In genomic region chr10:69185894-69186893, GRCm38 (mm10) we compare ENCODE assay signal across 8 mouse cellular contexts. TPM values are rescaled to one million over a fixed set of nuclear protein-coding genes. Genes with fewer than 3 reads are reported as not detected.
A peak's percentile ranks its signal among the peaks of the same experiment; 100 is the strongest.
DNase-seq lines count a peak whose midpoint lies in the region; ATAC-seq and TF ChIP-seq lines count a peak whose summit lies in the region.

No protein-coding gene starts in this region.

- 19% methylated on average over 21 of the region's 21 CpGs for WGBS in hindbrain, embryonic 16.5 days

- peak; percentile 81 for ATAC-seq in hindbrain, embryonic 16.5 days
- no peak for ATAC-seq in activated CD4-positive, CD25-positive, alpha-beta regulatory T cell, adult 4 months

- peak; percentile 17 for DNase-seq in T-cell, adult 2 months (ENCODE audit: low spot score)
- peak; percentile 67 to 78 for DNase-seq in cerebellum, postnatal 25 days
- DNase-seq in gastrocnemius, adult 2 months, result peak; percentile 79
- DNase-seq in left cerebral cortex, adult 18-20 months (ENCODE audit: low spot score in 2 of 2), result peak; percentile 53 to 55
- peak; percentile 75 to 79 for DNase-seq in lung, postnatal 4 days
- DNase-seq in retina, postnatal 7 days (ENCODE audit: low read depth, low spot score), result peak; percentile 66

- no peaks in the 10 kb centered on the region for H3K27me3 ChIP-seq in hindbrain, embryonic 16.5 days (replicated peaks; ENCODE audit: control insufficient read depth, insufficient read depth, low read length)

- H3K36me3 ChIP-seq in hindbrain, embryonic 16.5 days (ENCODE audit: control insufficient read depth, insufficient read depth, low read length), result no peaks in the 10 kb centered on the region

- peak; percentile 82 for TF ChIP-seq CTCF in gastrocnemius, adult 2 months (IDR thresholded peaks at IDR 0.05)

- H3K9ac ChIP-seq in hindbrain, embryonic 16.5 days (ENCODE audit: low read depth, low read length), result 0 out of 2 replicates have a peak overlapping the region, but pooled peaks have one; percentile 53

- H3K27ac ChIP-seq in gastrocnemius, adult 2 months, result peak overlapping the region; percentile 84
- no peak overlapping the region for H3K27ac ChIP-seq in hindbrain, embryonic 16.5 days (ENCODE audit: low read depth, low read length)

- intact Hi-C loops in gastrocnemius, adult 2 months (cut with DNase I), result loop anchor here (1.0 to 5.0 kb wide), 3 partner anchors 27 to 136 kb away; partner anchors contain the start of gene A930033H14Rik

- H3K4me1 ChIP-seq in hindbrain, embryonic 16.5 days (ENCODE audit: control insufficient read depth, insufficient read depth, low read depth, low read length), result no peaks in the 10 kb centered on the region

- H3K4me3 ChIP-seq in gastrocnemius, adult 2 months, result peak overlapping the region; percentile 70
- H3K4me3 ChIP-seq in hindbrain, embryonic 16.5 days (ENCODE audit: low read length), result peak overlapping the region; percentile 37

- peak overlapping the region; percentile 61 for H3K4me2 ChIP-seq in hindbrain, embryonic 16.5 days (ENCODE audit: low read length)

- H3K9me3 ChIP-seq in hindbrain, embryonic 16.5 days (ENCODE audit: control insufficient read depth, low read length), result no peaks in the 10 kb centered on the region

RNA-seq across cellular contexts. Expression of gene A930033H14Rik, which starts 26.7 kb away (rescaled TPM):
- 1 to 10 TPM; 3.4 to 5.1 TPM for total RNA-seq in gastrocnemius, adult 2 months (2021)
- polyA plus RNA-seq in hindbrain, embryonic 16.5 days (2015; fragmentation: Nextera tagmentation; extraction: Ambion mirVana), result 1.2 and 1.8 TPM in 2 replicates
- total RNA-seq in left cerebral cortex, adult 18-20 months (2021), result 1 to 10 TPM; 1.9 to 3.0 TPM
- not detected for polyA plus RNA-seq in activated CD4-positive, CD25-positive, alpha-beta regulatory T cell, adult 4 months (2017; shearing (Covaris generic))

RNA-seq across cellular contexts. Expression of gene Rhobtb1, which starts 35.0 kb away (rescaled TPM):
- 10 to 100 TPM; 21.8 to 29.1 TPM for total RNA-seq in gastrocnemius, adult 2 months (2021)
- polyA plus RNA-seq in hindbrain, embryonic 16.5 days (2015; fragmentation: Nextera tagmentation; extraction: Ambion mirVana), result 11.4 and 13.3 TPM in 2 replicates
- total RNA-seq in left cerebral cortex, adult 18-20 months (2021), result 1 to 10 TPM; 6.3 to 8.3 TPM
- polyA plus RNA-seq in activated CD4-positive, CD25-positive, alpha-beta regulatory T cell, adult 4 months (2017; shearing (Covaris generic)), result not detected

Comparison
In these comparisons a context has a peak if more than half of its experiments do, and no peak if none do; other contexts are left out.
1. DNase-seq: peak in every context shown above with its lines; median percentile 79 in gastrocnemius, adult 2 months; 77 in lung, postnatal 4 days; 72 in cerebellum, postnatal 25 days; 66 in retina, postnatal 7 days; 54 in left cerebral cortex, adult 18-20 months; 17 in T-cell, adult 2 months.